Mouse (Mus musculus): ENCODE measurements around the gene Mrps7. TPM values are rescaled to one million over a fixed set of nuclear protein-coding genes. Genes with fewer than 3 reads are reported as not detected.

The Mrps7 gene
- polyA plus RNA-seq, 1 experiment: 13.3 TPM

- TF ChIP-seq CTCF (IDR thresholded peaks at IDR 0.05; ENCODE audit: extremely low read depth, insufficient read length, insufficient replicate concordance, low read depth, low read length): no peak
- no peak for TF ChIP-seq POLR2A (IDR thresholded peaks at IDR 0.05; ENCODE audit: low read depth, low read length)
- Histone ChIP-seq H3K27me3 (ENCODE audit: control insufficient read depth, insufficient read depth, low read length) (no peaks in the 10 kb centered on the region), H3K27ac (ENCODE audit: insufficient read depth, low read depth, low read length) (no peak overlapping the region), H3K4me1 (ENCODE audit: control insufficient read depth, insufficient read depth, insufficient read length, low read length) (peaks cover 11% of the 10 kb centered on the region), H3K4me3 (ENCODE audit: low read depth, low read length) (no peak overlapping the region), H3K36me3 (ENCODE audit: control insufficient read depth, insufficient read depth, low read length) (peaks cover 41% of the 10 kb centered on the region)
- WGBS: 93% methylated on average over 18 of the region's 18 CpGs
Measured at GRCm38 (mm10) chr11:115606733-115607132, 3.0 kb downstream of the Mrps7 start.

GRCm38 (mm10) chr11:115608421-115609399 lies 5.0 kb downstream of the Mrps7 start:
- 76% methylated on average over 23 of the region's 23 CpGs for WGBS
- Histone ChIP-seq H3K27me3 (ENCODE audit: control insufficient read depth, insufficient read depth, low read length) (no peaks in the 10 kb centered on the region), H3K36me3 (ENCODE audit: control insufficient read depth, insufficient read depth, low read length) (peaks cover 41% of the 10 kb centered on the region), H3K4me3 (ENCODE audit: low read depth, low read length) (no peak overlapping the region), H3K4me1 (ENCODE audit: control insufficient read depth, insufficient read depth, insufficient read length, low read length) (peaks cover 10% of the 10 kb centered on the region), H3K27ac (ENCODE audit: insufficient read depth, low read depth, low read length) (no peak overlapping the region)
- no peak for TF ChIP-seq CTCF (IDR thresholded peaks at IDR 0.05; ENCODE audit: extremely low read depth, insufficient read length, insufficient replicate concordance, low read depth, low read length)
- TF ChIP-seq POLR2A (IDR thresholded peaks at IDR 0.05; ENCODE audit: low read depth, low read length): no peak; the same call in 1 of the 2 replicates

GRCm38 (mm10) chr11:115609576-115609975 lies 5.9 kb downstream of the Mrps7 start:
- Histone ChIP-seq H3K27me3 (ENCODE audit: control insufficient read depth, insufficient read depth, low read length) (no peaks in the 10 kb centered on the region), H3K4me1 (ENCODE audit: control insufficient read depth, insufficient read depth, insufficient read length, low read length) (peaks cover 11% of the 10 kb centered on the region), H3K36me3 (ENCODE audit: control insufficient read depth, insufficient read depth, low read length) (peaks cover 41% of the 10 kb centered on the region), H3K27ac (ENCODE audit: insufficient read depth, low read depth, low read length) (no peak overlapping the region), H3K4me3 (ENCODE audit: low read depth, low read length) (no peak overlapping the region)
- 73% methylated on average over 3 of the region's 3 CpGs for WGBS
- TF ChIP-seq POLR2A (IDR thresholded peaks at IDR 0.05; ENCODE audit: low read depth, low read length) (no peak), CTCF (IDR thresholded peaks at IDR 0.05; ENCODE audit: extremely low read depth, insufficient read length, insufficient replicate concordance, low read depth, low read length) (no peak)

- peaks cover 37% of the 10 kb centered on the region for H3K36me3 ChIP-seq (ENCODE audit: control insufficient read depth, insufficient read depth, low read length)
- H3K4me1 ChIP-seq (ENCODE audit: control insufficient read depth, insufficient read depth, insufficient read length, low read length): peaks cover 11% of the 10 kb centered on the region
- 72% methylated on average over 6 of the region's 6 CpGs for WGBS
- TF ChIP-seq CTCF (IDR thresholded peaks at IDR 0.05; ENCODE audit: extremely low read depth, insufficient read length, insufficient replicate concordance, low read depth, low read length): no peak
- TF ChIP-seq POLR2A (IDR thresholded peaks at IDR 0.05; ENCODE audit: low read depth, low read length): no peak
- no peak overlapping the region for H3K4me3 ChIP-seq (ENCODE audit: low read depth, low read length)
- H3K27me3 ChIP-seq (ENCODE audit: control insufficient read depth, insufficient read depth, low read length): no peaks in the 10 kb centered on the region
- no peak overlapping the region for H3K27ac ChIP-seq (ENCODE audit: insufficient read depth, low read depth, low read length)
Measured at GRCm38 (mm10) chr11:115611173-115611572, 7.4 kb downstream of the Mrps7 start.

- Histone ChIP-seq H3K27me3 (ENCODE audit: control insufficient read depth, insufficient read depth, low read length) (no peaks in the 10 kb centered on the region), H3K4me1 (ENCODE audit: control insufficient read depth, insufficient read depth, insufficient read length, low read length) (peaks cover 11% of the 10 kb centered on the region), H3K4me3 (ENCODE audit: low read depth, low read length) (peak overlapping the region; percentile 65), H3K27ac (ENCODE audit: insufficient read depth, low read depth, low read length) (peak overlapping the region; percentile 50), H3K36me3 (ENCODE audit: control insufficient read depth, insufficient read depth, low read length) (peaks cover 28% of the 10 kb centered on the region)
- TF ChIP-seq POLR2A (IDR thresholded peaks at IDR 0.05; ENCODE audit: low read depth, low read length) (no peak), CTCF (IDR thresholded peaks at IDR 0.05; ENCODE audit: extremely low read depth, insufficient read length, insufficient replicate concordance, low read depth, low read length) (no peak)
- under 1% methylated on average over 13 of the region's 13 CpGs for WGBS
Measured at GRCm38 (mm10) chr11:115612059-115612409, 8.3 kb downstream of the Mrps7 start.

- TF ChIP-seq CTCF (IDR thresholded peaks at IDR 0.05; ENCODE audit: extremely low read depth, insufficient read length, insufficient replicate concordance, low read depth, low read length): peak; percentile 59
- TF ChIP-seq POLR2A (IDR thresholded peaks at IDR 0.05; ENCODE audit: low read depth, low read length): peak; percentile 79
- 1% methylated on average over 79 of the region's 80 CpGs for WGBS
- Histone ChIP-seq H3K27me3 (ENCODE audit: control insufficient read depth, insufficient read depth, low read length) (no peaks in the 10 kb centered on the region), H3K36me3 (ENCODE audit: control insufficient read depth, insufficient read depth, low read length) (peaks cover 27% of the 10 kb centered on the region), H3K4me1 (ENCODE audit: control insufficient read depth, insufficient read depth, insufficient read length, low read length) (peaks cover 11% of the 10 kb centered on the region), H3K4me3 (ENCODE audit: low read depth, low read length) (peak within 1 kb of the TSS; percentile 65), H3K27ac (ENCODE audit: insufficient read depth, low read depth, low read length) (peak within 1 kb of the TSS; percentile 84)
Measured at GRCm38 (mm10) chr11:115612410-115613137, 8.8 kb downstream of the Mrps7 start, which contains the start of gene Mif4gd. Mif4gd (minus strand) TSS chr11:115612969.

Data from small intestine, adult 2 months (tissue).